8 mouse cellular contexts compared by ENCODE assay signal in the genomic region with DNA sequence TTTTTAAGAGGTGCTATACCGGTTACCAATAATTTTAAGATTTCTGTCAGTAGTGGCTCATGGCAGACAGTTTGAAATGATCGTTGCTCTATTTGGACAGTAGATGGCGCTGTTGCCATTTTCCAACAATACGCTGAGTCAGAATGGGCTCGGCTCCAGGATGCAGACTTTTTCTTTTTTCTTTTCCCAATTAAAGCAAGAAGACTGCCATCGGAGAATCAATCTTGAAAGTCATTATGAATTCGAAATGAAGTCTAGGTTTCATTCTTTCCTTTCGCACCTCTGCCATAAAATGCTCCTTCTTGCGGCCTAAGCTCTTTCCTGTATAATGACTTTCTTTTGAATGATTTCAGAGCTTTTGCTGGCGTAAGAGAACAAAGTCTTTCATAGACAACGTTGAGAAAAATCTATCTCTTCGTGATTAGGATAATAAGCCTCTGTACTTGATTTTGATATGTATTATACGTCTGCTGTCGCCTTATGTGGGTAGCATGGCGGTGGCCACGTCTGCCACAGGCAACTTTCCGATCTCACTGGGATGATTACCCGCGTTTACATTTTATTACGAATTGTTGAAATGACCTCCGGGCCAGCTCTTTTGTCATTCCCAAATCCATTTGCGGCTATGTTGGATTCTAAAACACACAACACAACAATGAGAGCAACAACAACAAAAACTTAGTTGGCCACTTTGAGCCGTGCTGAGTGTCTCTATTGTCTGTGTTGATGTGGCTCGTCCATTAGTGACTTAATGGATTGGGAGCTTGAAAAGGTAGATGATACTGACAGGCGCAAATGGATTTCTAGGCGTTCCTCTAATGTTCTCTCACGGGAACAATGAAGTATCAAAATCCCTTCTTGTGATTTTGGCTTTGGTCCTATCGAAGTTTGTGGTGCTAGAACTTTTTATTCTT. TPM values are rescaled to one million over a fixed set of nuclear protein-coding genes. Genes with fewer than 3 reads are reported as not detected.
DNase-seq lines count a peak whose midpoint lies in the region; ATAC-seq and TF ChIP-seq lines count a peak whose summit lies in the region.

No protein-coding gene starts in this region.

- H3K36me3 ChIP-seq in spleen, adult 2 months (ENCODE audit: control insufficient read depth, insufficient read depth, low read length): no peaks in the 10 kb centered on the region

- DNase-seq in spleen, adult 2 months (ENCODE audit: low read depth in 1 of 2, low spot score in 2 of 2): peak in 1 of 2 experiments; percentile 6
- DNase-seq in spleen, adult 12 weeks (ENCODE audit: low spot score): no peak
- peak; percentile 82 to 87 for DNase-seq in cerebellum, postnatal 14 days
- DNase-seq in frontal cortex, postnatal 25 days (ENCODE audit: low spot score in 2 of 2): peak; percentile 41 to 65
- peak; percentile 19 to 75 for DNase-seq in left cerebral cortex, adult 9 months (ENCODE audit: low spot score in 2 of 2)
- peak; percentile 85 for DNase-seq in mesoderm, embryonic 11.5 days (ENCODE audit: low read depth, low spot score)
- peak; percentile 81 for DNase-seq in right cerebral cortex, postnatal 4 days

- no peaks in the 10 kb centered on the region for H3K4me1 ChIP-seq in spleen, adult 2 months (ENCODE audit: control insufficient read depth, insufficient read depth, insufficient read length)

- no peak overlapping the region for H3K4me3 ChIP-seq in spleen, adult 2 months (ENCODE audit: extremely low read depth, insufficient read depth, insufficient read length)

- TF ChIP-seq POLR2A in spleen, adult 2 months (IDR thresholded peaks at IDR 0.05; ENCODE audit: low read depth, low read length): no peak

- 56% methylated on average over 28 of the region's 28 CpGs for WGBS in spleen, adult 2 months

- peak; percentile 35; the same call in 1 of the 2 replicates for TF ChIP-seq CTCF in spleen, adult 2 months (IDR thresholded peaks at IDR 0.05; ENCODE audit: extremely low read depth, insufficient read depth, insufficient read length, insufficient replicate concordance)

- no peak overlapping the region for H3K27ac ChIP-seq in spleen, adult 2 months (ENCODE audit: insufficient read depth, low read length)

- H3K27me3 ChIP-seq in spleen, adult 2 months (ENCODE audit: control insufficient read depth, insufficient read depth, low read length): no peaks in the 10 kb centered on the region

- ATAC-seq in inflammation-experienced regulatory T-cells, adult 6 months: peak; percentile 88

RNA-seq across cellular contexts. Expression of gene Spag16, which starts 36.2 kb away (rescaled TPM):
- polyA plus RNA-seq in spleen, adult 2 months (2012; rRNA removed): not detected in 2 replicates
- polyA plus RNA-seq in inflammation-experienced regulatory T-cells, adult 6 months (2017; shearing (Covaris generic)): under 1 TPM in 2 of 3 experiments, not detected in 1; 0.61 to 0.82 TPM
